Mouse (Mus musculus): ENCODE measurements around the gene Vmn1r22.
"Not testable (repeated sequence)": the region's sequence is repeated elsewhere in the genome, so short reads cannot be mapped to it uniquely, and the experiment has no call there.

The Vmn1r22 gene

GRCm38 (mm10) chr6:57907928-57908327, at the start of gene Vmn1r22:
TSS of gene Vmn1r22 (minus strand) at chr6:57908028.
- no peak for DNase-seq (ENCODE audit: low spot score)

- no peak for DNase-seq (ENCODE audit: low spot score)
Measured at GRCm38 (mm10) chr6:57926738-57927137, 18.9 kb upstream of the Vmn1r22 start, which contains the start of gene Vmn1r23. TSS of gene Vmn1r23 (minus strand) at chr6:57926838.

- DNase-seq (ENCODE audit: low spot score) = no peak
Measured at GRCm38 (mm10) chr6:57859043-57860042, 48.5 kb downstream of the Vmn1r22 start.

- DNase-seq (ENCODE audit: low spot score) = not testable (repeated sequence)
Measured at GRCm38 (mm10) chr6:57851177-57851576, 56.7 kb downstream of the Vmn1r22 start.

- no peak for DNase-seq (ENCODE audit: low spot score)
Measured at GRCm38 (mm10) chr6:57850286-57850685, 57.5 kb downstream of the Vmn1r22 start, which contains the start of gene Vmn1r21. TSS of gene Vmn1r21 (minus strand) at chr6:57850343.
